Mouse (Mus musculus): Measurements from ENCODE around the gene Heyl.
A peak's percentile ranks its signal among the peaks of the same experiment; 100 is the strongest.
"Not testable (repeated sequence)": the region's sequence is repeated elsewhere in the genome, so short reads cannot be mapped to it uniquely, and the experiment has no call there.

Heyl gene

DNA sequence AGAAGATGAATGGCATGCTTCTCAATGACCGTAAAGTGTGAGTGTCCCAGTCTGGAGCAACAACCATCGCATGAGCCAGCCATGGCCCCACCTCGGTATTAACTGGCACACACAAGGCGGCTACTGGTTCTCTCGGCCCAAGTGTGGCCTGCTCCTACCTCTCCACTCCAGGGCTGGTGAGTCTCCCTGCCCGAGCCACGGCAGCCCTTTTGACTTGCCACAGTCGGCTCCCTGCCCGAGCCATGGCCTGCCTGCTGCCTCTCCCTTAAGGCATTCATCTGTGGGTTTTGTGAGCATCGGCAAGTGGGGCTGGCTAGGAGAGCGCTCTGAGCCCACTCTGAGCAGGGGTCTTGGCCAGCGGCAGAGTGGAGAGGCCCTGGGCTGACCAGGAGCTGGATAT lies 55.7 kb downstream of the Heyl start:
- no peak for DNase-seq

DNA sequence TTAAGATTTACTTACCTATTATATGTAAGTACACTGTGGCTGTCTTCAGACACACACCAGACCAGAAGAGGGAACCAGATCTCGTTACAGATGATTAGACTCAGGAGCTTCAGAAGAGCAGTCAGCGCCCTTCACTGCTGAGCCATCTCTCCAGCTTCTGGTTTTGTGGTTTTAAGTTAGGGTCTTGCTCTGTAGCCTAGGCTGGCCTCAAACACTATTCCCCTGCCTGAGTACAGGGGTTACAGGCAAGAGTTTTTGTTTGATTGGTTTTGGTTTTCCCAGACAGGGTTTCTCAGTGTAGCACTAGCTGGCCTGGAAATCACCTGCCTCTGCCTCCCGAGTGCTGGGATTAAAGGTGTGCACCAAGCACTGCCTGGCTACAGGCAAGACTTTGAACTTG lies 59.0 kb downstream of the Heyl start:
- DNase-seq: no peak

DNA sequence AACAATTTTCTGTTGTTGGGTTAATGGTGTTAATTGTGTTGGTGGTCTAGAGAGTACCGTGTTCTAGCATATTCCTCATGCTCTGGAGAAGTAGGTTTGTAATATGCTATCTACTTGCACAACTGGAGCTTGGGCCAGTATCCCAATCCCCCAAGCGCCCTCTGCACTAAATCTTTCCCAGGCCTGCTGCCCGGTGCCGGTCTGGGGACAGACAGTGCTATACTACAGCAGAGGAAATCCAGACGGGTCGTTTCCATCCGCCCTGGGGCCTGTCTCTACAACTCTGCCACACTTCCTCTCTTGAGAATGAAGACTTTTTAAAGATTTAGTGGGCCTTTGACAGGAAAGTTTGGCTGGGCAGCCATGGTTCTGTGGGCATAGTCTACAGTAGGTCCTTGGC lies 59.6 kb downstream of the Heyl start:
- no peak for DNase-seq

DNA sequence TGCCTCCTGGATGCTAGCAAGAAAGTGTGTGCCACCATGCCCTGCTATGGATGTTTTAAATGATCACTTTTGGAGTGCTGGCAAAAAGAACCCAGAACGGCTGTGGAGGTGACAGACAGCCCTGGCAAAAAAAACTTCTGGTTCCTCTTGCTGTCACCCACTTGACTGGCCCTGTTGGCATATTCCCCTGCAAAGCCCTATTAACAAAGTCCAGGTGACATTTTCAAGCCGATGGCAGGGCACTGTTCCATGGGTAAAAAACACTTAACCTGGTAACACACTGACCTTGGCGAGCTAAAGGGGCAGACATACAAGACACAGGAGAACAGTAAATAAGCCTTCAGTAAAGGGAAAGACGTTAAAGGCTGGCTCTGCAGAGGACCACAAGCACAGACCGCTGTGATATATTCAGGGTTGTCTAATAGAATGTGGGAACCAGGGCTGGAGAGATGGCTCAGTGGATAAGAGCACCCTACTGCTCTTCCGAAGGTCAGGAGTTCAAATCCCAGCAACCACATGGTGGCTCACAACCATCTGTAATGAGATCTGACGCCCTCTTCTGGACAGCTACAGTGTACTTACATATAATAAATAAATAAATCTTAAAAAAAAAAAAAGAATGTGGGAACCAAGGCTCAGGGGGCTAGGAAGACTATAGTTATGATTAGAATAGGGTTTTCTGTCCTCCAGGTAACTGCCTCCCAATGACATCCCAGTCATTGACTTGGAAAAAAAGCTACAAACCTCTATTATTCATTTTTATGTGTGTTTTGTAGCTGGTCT lies 60.5 kb downstream of the Heyl start:
- no peak for DNase-seq

- DNase-seq: not testable (repeated sequence)
Measured at GRCm38 (mm10) chr4:123295026-123295425, 61.7 kb downstream of the Heyl start.

GRCm38 (mm10) chr4:123295516-123296147 lies 62.3 kb downstream of the Heyl start:
- DNase-seq: no peak

DNA sequence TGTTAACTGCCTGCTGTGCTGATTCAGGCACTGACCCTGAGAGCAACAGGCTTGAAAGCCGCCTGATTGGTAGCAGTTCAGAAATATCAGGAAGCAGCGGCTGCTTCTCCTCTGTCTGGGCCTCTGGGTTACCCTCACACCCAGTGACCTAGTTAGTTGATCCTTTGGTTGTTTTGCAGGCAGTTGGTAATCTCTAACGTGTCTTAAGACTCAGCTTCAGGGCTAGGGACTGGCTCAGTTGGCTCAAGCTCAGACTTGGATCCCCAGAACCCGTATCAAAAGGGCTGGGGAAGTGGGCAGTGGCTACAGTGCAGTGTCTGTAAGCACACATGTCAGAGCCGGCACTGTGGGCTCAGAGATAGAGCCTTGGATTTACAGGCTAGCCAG lies 62.8 kb downstream of the Heyl start:
- DNase-seq: no peak

- no peak for DNase-seq
Measured at GRCm38 (mm10) chr4:123297195-123297960, 64.0 kb downstream of the Heyl start.

DNA sequence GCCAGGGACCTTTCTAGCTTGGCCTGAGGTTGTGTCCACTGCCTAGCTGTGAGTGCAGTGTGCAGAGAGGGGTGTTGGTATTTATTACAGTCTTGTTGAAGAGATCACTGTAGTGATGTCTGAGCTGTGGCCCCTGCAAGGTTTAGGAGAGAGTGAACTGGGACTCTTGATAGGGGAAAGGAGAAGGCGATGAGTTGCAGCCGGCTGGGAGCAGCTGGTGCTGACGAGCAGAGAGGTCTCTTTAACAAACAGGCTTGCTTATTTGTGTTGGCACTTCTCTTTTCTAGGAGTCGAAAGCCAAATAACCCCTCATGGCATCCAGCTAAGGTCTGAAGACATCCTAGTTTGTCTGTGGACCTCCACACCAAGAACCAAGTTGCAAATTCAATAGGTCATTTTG lies 64.9 kb downstream of the Heyl start:
- DNase-seq: no peak

- peak; percentile 76 for DNase-seq
Measured at GRCm38 (mm10) chr4:123298980-123299670, 65.8 kb downstream of the Heyl start.

Data from kidney, adult 18-20 months (tissue).